Mouse (Mus musculus) stomach, postnatal 0 days (tissue): ENCODE measurements around the gene Slc41a2.

ENCODE experiments used
- CTCF ChIP-seq: IDR thresholded peaks from 2 replicates; pipeline ENCODE4 v1.5.1; 2016; ENCODE audit warnings: antibody characterized with exemption, low read depth, mild to moderate bottlenecking, moderate library complexity
- EP300 ChIP-seq: optimal IDR thresholded peaks from 2 replicates; pipeline ENCODE3; 2016; ENCODE audit warnings: antibody characterized with exemption

DNA sequence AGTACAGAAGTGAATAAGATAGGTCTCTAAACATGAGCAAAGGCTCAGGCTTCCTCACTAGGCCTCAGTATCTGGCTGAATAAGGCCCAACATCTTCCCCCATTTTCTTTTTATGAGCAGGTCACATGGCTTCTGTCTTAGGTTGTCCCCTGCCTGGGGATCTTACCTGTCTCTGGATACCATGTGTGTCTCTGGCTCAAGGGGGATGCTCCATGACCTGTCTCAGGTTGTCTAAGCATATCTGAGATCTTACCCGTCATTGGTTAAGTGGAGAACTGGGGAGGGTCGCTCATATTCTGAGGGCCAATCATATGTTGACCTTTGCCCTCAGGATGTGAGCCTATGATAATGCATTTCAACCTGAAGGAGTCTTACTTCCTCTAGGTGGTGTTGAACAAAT, 42.8 kb upstream of the Slc41a2 start:
- TF ChIP-seq EP300 (no peak), CTCF (no peak)
